In genomic region chr2:113397340-113398019, GRCm38 (mm10) we compare ENCODE assay signal across 8 mouse cellular contexts.
DNase-seq lines count a peak whose midpoint lies in the region; ATAC-seq lines count a peak whose summit lies in the region.

No protein-coding gene starts in this region.

- H3K9ac ChIP-seq in kidney, embryonic 16.5 days (replicated peaks; ENCODE audit: low read length), result 0 out of 2 replicates have a peak overlapping the region, but pooled peaks have one; percentile 23
- no peak overlapping the region for H3K9ac ChIP-seq in midbrain, embryonic 13.5 days (replicated peaks)

- peak overlapping the region; percentile 25 for H3K4me2 ChIP-seq in kidney, embryonic 16.5 days (replicated peaks; ENCODE audit: low read depth, low read length)
- no peak overlapping the region for H3K4me2 ChIP-seq in midbrain, embryonic 13.5 days (replicated peaks)

- H3K4me3 ChIP-seq in kidney, embryonic 16.5 days (ENCODE audit: low read length), result no peak overlapping the region
- no peak overlapping the region for H3K4me3 ChIP-seq in midbrain, embryonic 13.5 days (replicated peaks)

- H3K36me3 ChIP-seq in kidney, embryonic 16.5 days (ENCODE audit: insufficient read depth, low read length), result no peaks in the 10 kb centered on the region
- no peaks in the 10 kb centered on the region for H3K36me3 ChIP-seq in midbrain, embryonic 13.5 days

- peak overlapping the region; percentile 87 for H3K27ac ChIP-seq in kidney, embryonic 16.5 days (ENCODE audit: low read length)
- H3K27ac ChIP-seq in midbrain, embryonic 13.5 days, result no peak overlapping the region

- ATAC-seq in kidney, embryonic 16.5 days (ENCODE audit: low FRiP score, low TSS enrichment), result peak; percentile 85
- ATAC-seq in midbrain, embryonic 13.5 days, result no peak

- DNase-seq in testis, postnatal 10 days (ENCODE audit: low spot score), result peak; percentile 68
- no peak for DNase-seq in testis, postnatal 14 days (ENCODE audit: low spot score)
- DNase-seq in cerebellum, adult 9-11 months, result peak; percentile 18
- peak; percentile 45 for DNase-seq in heart, adult 8-10 months (ENCODE audit: low spot score)
- peak; percentile 57 to 65 for DNase-seq in lung, adult 18-20 months
- DNase-seq in right cerebral cortex, postnatal 4 days, result peak; percentile 51

- no peaks in the 10 kb centered on the region for H3K27me3 ChIP-seq in kidney, embryonic 16.5 days (ENCODE audit: insufficient read depth, low read length)
- no peaks in the 10 kb centered on the region for H3K27me3 ChIP-seq in midbrain, embryonic 13.5 days

- H3K9me3 ChIP-seq in kidney, embryonic 16.5 days (ENCODE audit: low read length), result no peaks in the 10 kb centered on the region
- no peaks in the 10 kb centered on the region for H3K9me3 ChIP-seq in midbrain, embryonic 13.5 days

- WGBS in kidney, embryonic 16.5 days, result 6% methylated on average over 7 of the region's 7 CpGs
- WGBS in midbrain, embryonic 13.5 days, result 67% methylated on average over 7 of the region's 7 CpGs

- H3K4me1 ChIP-seq in kidney, embryonic 16.5 days (ENCODE audit: insufficient read depth, low read length), result peaks cover 29% of the 10 kb centered on the region
- peaks cover 4% of the 10 kb centered on the region; the same call in 1 of the 2 replicates for H3K4me1 ChIP-seq in midbrain, embryonic 13.5 days (replicated peaks)
